Mouse (Mus musculus): ENCODE measurements around the gene Trp53i13.
A peak's percentile ranks its signal among the peaks of the same experiment; 100 is the strongest.

DNA sequence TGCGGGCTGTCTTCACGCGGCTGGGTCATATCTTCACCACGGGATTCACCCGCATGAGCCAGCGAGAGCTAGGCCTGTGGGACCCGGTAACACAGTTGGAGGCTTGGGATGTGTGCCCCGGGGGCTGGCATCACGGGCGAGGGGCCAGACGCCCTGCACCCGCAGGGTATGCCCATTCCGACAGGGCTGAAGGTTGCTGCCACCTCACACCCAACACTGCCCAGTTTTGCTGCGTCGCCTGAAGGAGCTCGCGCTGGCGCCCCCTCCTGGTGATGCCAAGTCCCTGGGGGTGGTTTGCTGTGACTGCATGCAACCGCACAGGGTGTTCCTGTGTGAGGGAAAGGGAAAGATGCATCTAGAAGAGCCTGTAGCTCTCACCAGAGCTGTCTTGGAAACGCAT is 48.0 kb downstream of the Trp53i13 start:
- TF ChIP-seq HCFC1 (IDR thresholded peaks at IDR 0.05; ENCODE audit: borderline replicate concordance, insufficient read depth, low read length), result no peak
- TF ChIP-seq MAFK (IDR thresholded peaks at IDR 0.05; ENCODE audit: insufficient read depth, low read depth, low read length), result 0 out of 2 replicates have a peak, but pooled peaks have one; percentile 3
- 0 out of 2 replicates have a peak, but pooled peaks have one; percentile 0 for TF ChIP-seq ZC3H11A (IDR thresholded peaks at IDR 0.05; ENCODE audit: borderline replicate concordance, low read depth, low read length)
